Mouse (Mus musculus) mouse trophoblast stem cell (cell line): Measurements from ENCODE around the gene Vmn1r66.
"Not testable (repeated sequence)": the region's sequence is repeated elsewhere in the genome, so short reads cannot be mapped to it uniquely, and the experiment has no call there.

ENCODE experiments used
- in situ Hi-C, 2 experiments: fragments of 300-500 bp; cut with MseI, MboI; formaldehyde crosslinking; loops; 2 replicates in 1 of 2; 3 replicates in 1 of 2; pipeline ENCODE4 v1.15.1; 2025

The Vmn1r66 gene

DNA sequence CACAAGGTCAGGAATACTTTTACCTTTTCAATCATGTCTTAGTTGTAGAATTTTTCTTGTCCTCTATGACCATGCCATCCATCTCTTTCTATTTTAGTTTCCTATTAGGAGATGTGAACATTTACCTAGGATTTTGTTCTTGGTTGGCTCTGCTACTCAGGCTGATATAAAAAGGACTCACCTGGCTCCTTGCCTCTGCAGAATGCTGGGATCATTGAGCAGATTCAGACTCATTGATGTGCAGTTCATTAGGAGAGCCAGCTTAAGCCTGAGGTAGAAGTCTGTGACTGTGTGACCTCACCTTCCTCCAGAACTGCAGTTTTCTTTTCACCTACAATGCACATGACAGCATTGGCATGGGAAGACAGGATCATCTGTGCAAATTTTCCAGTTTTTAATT is at the start of gene Vmn1r66:
TSS of gene Vmn1r66 (minus strand) at position 101 of the 400 bp plus-strand sequence.
- in situ Hi-C loops = no loop called here

DNA sequence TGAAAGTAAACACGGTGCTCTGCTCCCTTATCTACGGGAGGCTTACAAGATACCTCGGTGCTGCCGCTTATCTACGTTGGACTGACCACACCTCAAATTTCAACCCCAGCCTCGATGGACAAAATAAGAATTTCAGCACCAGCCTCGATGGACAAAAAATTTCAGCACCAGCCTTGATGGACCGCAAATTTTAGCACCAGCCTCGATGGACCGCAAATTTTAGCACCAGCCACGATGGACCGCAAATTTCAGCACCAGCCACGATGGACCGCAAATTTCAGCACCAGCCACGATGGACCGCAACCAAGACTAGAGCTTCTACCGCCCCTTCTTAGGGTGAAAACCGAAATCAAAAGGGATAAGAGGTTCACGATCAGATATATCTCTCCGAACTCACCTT is 47.7 kb upstream of the Vmn1r66 start:
- in situ Hi-C loops = not testable (repeated sequence)

- in situ Hi-C loops = no loop called here
Observed at GRCm38 (mm10) chr7:10252075-10252474, 25.7 kb downstream of the Vmn1r66 start.

DNA sequence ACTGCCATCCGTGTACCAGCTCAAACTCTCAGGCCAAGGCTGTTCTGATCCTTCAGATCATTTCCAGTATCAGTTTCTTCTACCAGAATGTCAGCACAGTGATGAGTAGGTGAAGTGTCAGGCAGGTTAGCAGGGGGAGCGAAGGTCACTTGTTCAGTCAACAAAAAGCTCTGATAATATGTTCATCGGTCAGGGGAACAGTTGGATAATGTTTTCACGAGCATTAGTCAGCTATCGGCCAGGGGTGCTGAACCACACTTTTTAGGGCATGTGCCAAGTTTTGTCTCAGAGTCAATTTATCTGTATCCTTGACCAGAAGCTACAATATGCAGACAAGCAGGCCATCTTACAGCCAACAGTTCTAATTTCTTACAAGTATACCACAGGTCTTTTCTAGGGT is 28.7 kb downstream of the Vmn1r66 start:
- in situ Hi-C loops = loop anchor here in 1 of 2 experiments (5.0 kb wide), 1 partner anchor 48 kb away; no protein-coding TSS in a partner anchor
